Mouse (Mus musculus): Measurements from ENCODE around the gene Sparc.

GRCm38 (mm10) chr11:55400863-55401262 lies 22.1 kb downstream of the Sparc start:
- TF ChIP-seq POLR2A (IDR thresholded peaks at IDR 0.05; ENCODE audit: extremely low read depth, insufficient read depth, low read length) (no peak), CTCF (IDR thresholded peaks at IDR 0.05; ENCODE audit: low read depth, low read length) (no peak)
